ENCODE assay signal across 15 mouse cellular contexts in the genomic region with DNA sequence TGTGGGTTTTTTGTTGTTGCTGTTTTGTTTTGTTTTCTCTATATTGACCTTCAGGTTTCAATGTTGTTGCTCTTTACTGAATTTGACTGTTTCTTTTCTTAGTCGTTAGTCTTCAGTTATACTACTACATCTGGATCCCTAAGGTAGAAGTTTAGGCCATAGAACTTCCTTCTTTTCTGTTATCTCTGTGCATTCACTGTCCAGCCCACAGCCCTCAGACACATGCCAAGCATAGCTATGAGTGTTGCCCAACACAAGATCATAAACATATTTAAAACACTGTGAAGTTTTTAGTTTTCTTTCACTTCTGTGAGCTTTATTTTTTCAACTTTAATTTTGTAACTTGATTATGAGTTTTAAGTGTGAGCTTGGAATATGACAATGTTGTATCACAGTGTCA.
"Had no signal": no experiment of that assay in that cellular context is flagged by ENCODE, and none has a peak within 500 bp of the region (broad histone marks: within the 10 kb centered on the region; RNA-seq: fewer than 3 reads in every experiment).

No protein-coding gene starts in this region.

- H3K4me2 ChIP-seq: lung, embryonic 14.5 days; midbrain, embryonic 12.5 days; neural tube, embryonic 12.5 days; stomach, embryonic 15.5 days had no signal

- H3K4me1 ChIP-seq: megakaryocyte, embryonic 14.5 days; midbrain, embryonic 12.5 days; neural tube, embryonic 12.5 days; stomach, embryonic 15.5 days had no signal

- DNase-seq: lung, adult 18-20 months; lung, embryonic 14.5 days; lung, postnatal 10 days; lung, postnatal 4 days; midbrain, embryonic 14.5 days; right cerebral cortex, postnatal 14 days; thymus, adult 2 months; thymus, postnatal 25 days; thymus, postnatal 4 days had no signal

- H3K9ac ChIP-seq: lung, embryonic 14.5 days; midbrain, embryonic 12.5 days; neural tube, embryonic 12.5 days; stomach, embryonic 15.5 days had no signal

- H3K36me3 ChIP-seq: midbrain, embryonic 12.5 days; neural tube, embryonic 12.5 days; stomach, embryonic 15.5 days had no signal

- H3K27ac ChIP-seq: midbrain, embryonic 12.5 days; neural tube, embryonic 12.5 days; stomach, embryonic 15.5 days; stomach, postnatal 0 days had no signal

- H3K4me3 ChIP-seq: megakaryocyte, embryonic 14.5 days; midbrain, embryonic 12.5 days; neural tube, embryonic 12.5 days; stomach, embryonic 15.5 days had no signal

- H3K27me3 ChIP-seq: megakaryocyte, embryonic 14.5 days; midbrain, embryonic 12.5 days; neural tube, embryonic 12.5 days; stomach, embryonic 15.5 days had no signal

- ATAC-seq: midbrain, embryonic 16.5 days had no signal

- H3K9me3 ChIP-seq: midbrain, embryonic 12.5 days; neural tube, embryonic 12.5 days; stomach, embryonic 15.5 days had no signal
